Mouse (Mus musculus) liver, adult 2 months (tissue): ENCODE data around the gene Mpg.

Experiments used
- CTCF ChIP-seq: fragments of 200-500 bp; IDR thresholded peaks from 2 replicates; pipeline ENCODE4 v1.5.1; 2011; ENCODE audit warnings: low read depth, low read length, control low read depth
- POLR2A ChIP-seq: fragments of 200-500 bp; IDR thresholded peaks from 2 replicates; pipeline ENCODE4 v1.6.1; 2011; ENCODE audit warnings: low read length, control low read depth; ENCODE audit not compliant: insufficient read depth; ENCODE audit errors: extremely low read depth

- TF ChIP-seq CTCF: no peak
- no peak for TF ChIP-seq POLR2A
Measured at GRCm38 (mm10) chr11:32262674-32263415, 36.5 kb downstream of the Mpg start.
